Mouse (Mus musculus) myocyte (in vitro differentiated cells): ENCODE measurements around the gene Ndufa8.

ENCODE experiments used
- CEBPB ChIP-seq: IDR thresholded peaks from 2 replicates; pipeline ENCODE4 v1.6.1; 2011; ENCODE audit warnings: mild to moderate bottlenecking, moderate library complexity; ENCODE audit not compliant: poor library complexity, insufficient read depth, severe bottlenecking
- MAX ChIP-seq: IDR thresholded peaks from one replicate; pipeline ENCODE4 v1.6.1; 2011; ENCODE audit warnings: low read depth, mild to moderate bottlenecking, control low read depth
- POLR2A ChIP-seq: IDR thresholded peaks from one replicate; pipeline ENCODE4 v1.6.1; 2011; ENCODE audit warnings: low read depth, mild to moderate bottlenecking, control low read depth, moderate library complexity; ENCODE audit not compliant: insufficient read length
- TCF12 ChIP-seq: IDR thresholded peaks from one replicate; pipeline ENCODE4 v1.6.1; 2011; ENCODE audit warnings: mild to moderate bottlenecking, control low read depth; ENCODE audit not compliant: poor library complexity, insufficient read depth, severe bottlenecking
- TCF3 ChIP-seq: IDR thresholded peaks from one replicate; pipeline ENCODE4 v1.6.1; 2011; ENCODE audit warnings: low read depth, control low read depth; ENCODE audit not compliant: insufficient read length
- USF1 ChIP-seq: IDR thresholded peaks from one replicate; pipeline ENCODE4 v1.6.1; 2011; ENCODE audit warnings: low read depth, mild to moderate bottlenecking, control low read depth, moderate library complexity

DNA sequence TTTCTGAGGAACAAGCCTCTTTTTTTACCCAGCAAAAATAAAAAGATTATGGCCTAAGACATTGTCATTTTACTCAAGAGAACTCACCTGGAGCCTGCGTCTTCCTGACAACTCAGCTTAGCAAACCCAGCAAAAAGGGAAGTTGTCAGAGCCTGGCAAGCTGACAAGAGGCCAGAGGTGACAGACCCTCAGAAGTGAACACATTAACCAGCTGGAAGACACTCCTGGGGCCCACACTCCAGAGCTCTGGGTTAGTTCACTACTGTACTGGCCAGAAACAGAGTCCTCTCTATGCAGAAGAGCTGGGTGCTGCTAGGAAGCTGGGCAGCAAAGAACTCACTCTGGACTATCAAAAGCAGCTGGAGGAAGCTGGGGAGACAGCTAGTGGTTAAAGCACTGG lies 8.3 kb downstream of the Ndufa8 start:
- TF ChIP-seq POLR2A (no peak), TCF12 (no peak), TCF3 (no peak), MAX (no peak), USF1 (no peak), CEBPB (no peak)
